Mouse (Mus musculus) MEL (cell line): ENCODE measurements around the gene Insig1.

Source experiments
- CTCF ChIP-seq, 3 experiments: IDR thresholded peaks in 2 of 3; conservative IDR thresholded peaks in 1 of 3; 2 replicates each; pipeline ENCODE4 v1.5.1; 2011 to 2012; ENCODE audit warnings: low read length in 3 of 3, low read depth in 2 of 3, mild to moderate bottlenecking in 2 of 3, improper control_type of control experiment in 1 of 3, inconsistent platforms in 1 of 3, mixed read lengths in 1 of 3, moderate library complexity in 1 of 3; ENCODE audit not compliant: control insufficient read depth in 1 of 3, insufficient read depth in 1 of 3, poor library complexity in 1 of 3, severe bottlenecking in 1 of 3
- GABPA ChIP-seq: IDR thresholded peaks from 2 replicates; pipeline ENCODE4 v1.6.1; 2012; ENCODE audit warnings: low read depth, mild to moderate bottlenecking, inconsistent platforms, low read length, improper control_type of control experiment, moderate library complexity
- HCFC1 ChIP-seq: IDR thresholded peaks from 2 replicates; pipeline ENCODE4 v1.6.1; 2012; ENCODE audit warnings: low read depth, mild to moderate bottlenecking, inconsistent platforms, low read length, improper control_type of control experiment, moderate library complexity
- KAT2A ChIP-seq: conservative IDR thresholded peaks from 2 replicates; pipeline ENCODE4 v1.6.1; 2012; ENCODE audit warnings: low read depth, low read length, improper control_type of control experiment, inconsistent platforms
- POLR2A ChIP-seq, 2 experiments: IDR thresholded peaks; 2 replicates each; pipeline ENCODE4 v1.6.1; 2011 to 2012; ENCODE audit warnings: low read length in 2 of 2, mild to moderate bottlenecking in 2 of 2, control low read depth in 1 of 2, improper control_type of control experiment in 1 of 2, low read depth in 1 of 2, moderate library complexity in 1 of 2; ENCODE audit not compliant: control insufficient read depth in 1 of 2, insufficient read depth in 1 of 2, poor library complexity in 1 of 2
- RAD21 ChIP-seq: IDR thresholded peaks from 2 replicates; pipeline ENCODE4 v1.6.1; 2011; ENCODE audit warnings: mild to moderate bottlenecking, low read depth, low read length, improper control_type of control experiment
- TCF12 ChIP-seq: IDR thresholded peaks from 2 replicates; pipeline ENCODE4 v1.6.1; 2014; ENCODE audit warnings: low read depth, mild to moderate bottlenecking, inconsistent platforms, low read length, improper control_type of control experiment, moderate library complexity
- USF2 ChIP-seq, 2 experiments: IDR thresholded peaks; 2 replicates each; pipeline ENCODE4 v1.6.1; 2011 to 2012; ENCODE audit warnings: improper control_type of control experiment in 2 of 2, low read length in 2 of 2, borderline replicate concordance in 1 of 2, inconsistent platforms in 1 of 2, low read depth in 1 of 2, mild to moderate bottlenecking in 1 of 2; ENCODE audit not compliant: insufficient read depth in 1 of 2
- ZNF384 ChIP-seq: IDR thresholded peaks from 2 replicates; pipeline ENCODE4 v1.6.1; 2012; ENCODE audit warnings: low read depth, mild to moderate bottlenecking, inconsistent platforms, low read length, improper control_type of control experiment

- TF ChIP-seq GABPA, result no peak
- no peak for TF ChIP-seq POLR2A (IDR thresholded peaks at IDR 0.05; ENCODE audit: control insufficient read depth in 1 of 2, insufficient read depth in 1 of 2, low read depth in 1 of 2, low read length in 2 of 2, poor library complexity in 1 of 2)
- TF ChIP-seq HCFC1, result no peak
- TF ChIP-seq USF2 (IDR thresholded peaks at IDR 0.05; ENCODE audit: borderline replicate concordance in 1 of 2, insufficient read depth in 1 of 2, low read depth in 1 of 2, low read length in 2 of 2), result no peak
- TF ChIP-seq CTCF (IDR thresholded peaks at IDR 0.05 in 2 of 3, conservative IDR thresholded peaks at IDR 0.05 in 1 of 3; ENCODE audit: control insufficient read depth in 1 of 3, insufficient read depth in 1 of 3, low read depth in 2 of 3, low read length in 3 of 3, poor library complexity in 1 of 3, severe bottlenecking in 1 of 3), result no peak
- no peak for TF ChIP-seq TCF12
- no peak for TF ChIP-seq ZNF384
- TF ChIP-seq KAT2A, result no peak
- no peak for TF ChIP-seq RAD21
Observed at GRCm38 (mm10) chr5:28095671-28096070, 24.5 kb downstream of the Insig1 start.
